Mouse (Mus musculus) ES-E14 (cell line): ENCODE data around the gene Ndufs8. TPM values are rescaled to one million over a fixed set of nuclear protein-coding genes. Genes with fewer than 3 reads are reported as not detected.

Source experiments
- DNase-seq: peaks from one replicate; pipeline ENCODE4 v3.0.0-alpha.2; 2013; ENCODE audit warnings: low read depth, low spot score
- H3K27ac ChIP-seq: 2 replicates; pipeline ENCODE4 v1.5.1; 2012; ENCODE audit warnings: low read depth, mild to moderate bottlenecking, low read length, moderate library complexity, mixed read lengths; ENCODE audit not compliant: poor library complexity, insufficient read depth, severe bottlenecking
- H3K36me3 ChIP-seq: 2 replicates; pipeline ENCODE4 v1.6.1; 2012; ENCODE audit warnings: mild to moderate bottlenecking, low read length, moderate library complexity, mixed read lengths; ENCODE audit not compliant: control insufficient read depth, poor library complexity, insufficient read depth, severe bottlenecking
- H3K4me1 ChIP-seq, 2 experiments: fragments of 150-350 bp in 1 of 2; sonication (generic) in 1 of 2; 2 replicates each; pipeline ENCODE4 v1.6.1; 2012; ENCODE audit warnings: low read length in 2 of 2, mild to moderate bottlenecking in 1 of 2, mixed read lengths in 1 of 2; ENCODE audit not compliant: control insufficient read depth in 2 of 2, insufficient read depth in 2 of 2, poor library complexity in 1 of 2
- H3K4me3 ChIP-seq, 2 experiments: fragments of 150-350 bp in 1 of 2; sonication (generic) in 1 of 2; 2 replicates each; pipeline ENCODE4 v1.5.1; 2012; ENCODE audit warnings: low read length in 2 of 2, low read depth in 1 of 2, mild to moderate bottlenecking in 1 of 2, mixed read lengths in 1 of 2; ENCODE audit not compliant: insufficient read depth in 1 of 2, poor library complexity in 1 of 2, severe bottlenecking in 1 of 2
- H3K9ac ChIP-seq: 2 replicates; pipeline ENCODE4 v1.6.1; 2012; ENCODE audit warnings: low read depth, mild to moderate bottlenecking, low read length, mixed read lengths; ENCODE audit not compliant: poor library complexity, insufficient read depth, severe bottlenecking
- H3K9me3 ChIP-seq: fragments of 150-350 bp; sonication (generic); 2 replicates; pipeline ENCODE4 v1.6.1; 2012; ENCODE audit warnings: low read depth, mild to moderate bottlenecking, low read length; ENCODE audit not compliant: control insufficient read depth, insufficient read depth
- CHD2 ChIP-seq: IDR thresholded peaks from 2 replicates; pipeline ENCODE4 v1.6.1; 2014; ENCODE audit warnings: mild to moderate bottlenecking, low read depth, low read length, inconsistent platforms
- HCFC1 ChIP-seq: IDR thresholded peaks from 2 replicates; pipeline ENCODE4 v1.6.1; 2012; ENCODE audit warnings: low read length, inconsistent platforms, borderline replicate concordance; ENCODE audit not compliant: insufficient read depth
- MAFK ChIP-seq: IDR thresholded peaks from 2 replicates; pipeline ENCODE4 v1.6.1; 2014; ENCODE audit warnings: mild to moderate bottlenecking, low read depth, low read length, inconsistent platforms; ENCODE audit not compliant: insufficient read depth
- ZC3H11A ChIP-seq: IDR thresholded peaks from 2 replicates; pipeline ENCODE4 v1.6.1; 2012; ENCODE audit warnings: low read depth, mild to moderate bottlenecking, inconsistent platforms, low read length, borderline replicate concordance
- ZNF384 ChIP-seq: IDR thresholded peaks from 2 replicates; pipeline ENCODE4 v1.6.1; 2012; ENCODE audit warnings: low read depth, low read length, inconsistent platforms
- in situ Hi-C, 2 experiments: fragments of 600-800 bp; cut with MboI; formaldehyde crosslinking; loops; one replicate each; pipeline ENCODE4 v1.15.1; 2025; ENCODE audit warnings: low sequenced_read_pairs in 2 of 2, inconsistent platforms in 1 of 2; ENCODE audit not compliant: unreplicated experiment in 2 of 2
- total RNA-seq: library from RNA; depleted of rRNA; stranded (reverse); fragments of 300-350 nt; gene quantifications from 2 replicates; pipeline ENCODE4 v1.2.3, GENCODE M21; 2012

Ndufs8 gene
- total RNA-seq, 1 experiment: 134 TPM

- no peak for TF ChIP-seq MAFK
- no peak for TF ChIP-seq ZC3H11A
- no peak for TF ChIP-seq CHD2
- TF ChIP-seq ZNF384: no peak
- no peak for TF ChIP-seq HCFC1
Measured at GRCm38 (mm10) chr19:3880054-3880848, 32.3 kb downstream of the Ndufs8 start.

GRCm38 (mm10) chr19:3875045-3875444 lies 37.5 kb downstream of the Ndufs8 start:
- TF ChIP-seq MAFK: no peak
- no peak for TF ChIP-seq CHD2
- no peak for TF ChIP-seq ZC3H11A
- no peak for TF ChIP-seq ZNF384
- TF ChIP-seq HCFC1: no peak
- H3K4me3 ChIP-seq: no peak overlapping the region
- 0 out of 2 replicates have a peak overlapping the region, but pooled peaks have one; percentile 60 for H3K9ac ChIP-seq
- peaks cover 20% of the 10 kb centered on the region; the same call in 1 of the 2 replicates for H3K36me3 ChIP-seq
- peak overlapping the region; percentile 70 for H3K27ac ChIP-seq
- no peaks in the 10 kb centered on the region for H3K9me3 ChIP-seq
- in situ Hi-C loops: no loop called here
- no peak for DNase-seq
- peaks cover 0 to 6% of the 10 kb centered on the region in 2 experiments; a peak in 1 of 4 replicates for H3K4me1 ChIP-seq

More at GRCm38 (mm10) chr19:3880054-3880848, 32.3 kb downstream of the Ndufs8 start:
- no peaks in the 10 kb centered on the region for H3K9me3 ChIP-seq
- H3K4me3 ChIP-seq: no peak overlapping the region
- no peak for DNase-seq
- H3K4me1 ChIP-seq: no peaks in the 10 kb centered on the region; a peak in 1 of 4 replicates
- no peak overlapping the region for H3K27ac ChIP-seq
- in situ Hi-C loops: no loop called here
- peaks cover 32% of the 10 kb centered on the region; the same call in 1 of the 2 replicates for H3K36me3 ChIP-seq
- no peak overlapping the region for H3K9ac ChIP-seq

GRCm38 (mm10) chr19:3872373-3872772 lies 40.2 kb downstream of the Ndufs8 start:
- Histone ChIP-seq H3K4me1 (peaks cover 0 to 6% of the 10 kb centered on the region in 2 experiments; a peak in 1 of 4 replicates), H3K27ac (no peak overlapping the region), H3K9me3 (no peaks in the 10 kb centered on the region), H3K36me3 (peaks cover 22% of the 10 kb centered on the region; the same call in 1 of the 2 replicates), H3K9ac (no peak overlapping the region), H3K4me3 (no peak overlapping the region)
- DNase-seq: no peak
- in situ Hi-C loops: no loop called here
- no peak for TF ChIP-seq ZC3H11A
- TF ChIP-seq ZNF384: no peak
- TF ChIP-seq MAFK: no peak

- in situ Hi-C loops: no loop called here
- Histone ChIP-seq H3K36me3 (peaks cover 20% of the 10 kb centered on the region; the same call in 1 of the 2 replicates), H3K4me3 (no peak overlapping the region), H3K27ac (no peak overlapping the region), H3K9ac (no peak overlapping the region), H3K4me1 (peaks cover 0 to 6% of the 10 kb centered on the region in 2 experiments; a peak in 1 of 4 replicates), H3K9me3 (no peaks in the 10 kb centered on the region)
- TF ChIP-seq MAFK (no peak), ZNF384 (no peak), HCFC1 (no peak), ZC3H11A (no peak), CHD2 (no peak)
- DNase-seq: no peak
Measured at GRCm38 (mm10) chr19:3871468-3871867, 41.1 kb downstream of the Ndufs8 start.
